Mouse (Mus musculus) inflammation-experienced regulatory T-cells, adult 6 months (primary cell): ENCODE data around the gene Slc17a9. TPM values are rescaled to one million over a fixed set of nuclear protein-coding genes. Genes with fewer than 3 reads are reported as not detected.
"Not testable (repeated sequence)": the region's sequence is repeated elsewhere in the genome, so short reads cannot be mapped to it uniquely, and the experiment has no call there.

ENCODE experiments used
- ATAC-seq: one replicate; pipeline ENCODE4 v1.8.0; 2017
- polyA plus RNA-seq, 3 experiments: library from polyadenylated mRNA; unstranded; fragments of 100-300 nt; shearing (Covaris generic); gene quantifications; one replicate each; pipeline ENCODE4 v1.2.1; 2017

The Slc17a9 gene
- polyA plus RNA-seq, 3 experiments from 2014 or later = 31.7 to 86.8 (median 66.9) TPM

DNA sequence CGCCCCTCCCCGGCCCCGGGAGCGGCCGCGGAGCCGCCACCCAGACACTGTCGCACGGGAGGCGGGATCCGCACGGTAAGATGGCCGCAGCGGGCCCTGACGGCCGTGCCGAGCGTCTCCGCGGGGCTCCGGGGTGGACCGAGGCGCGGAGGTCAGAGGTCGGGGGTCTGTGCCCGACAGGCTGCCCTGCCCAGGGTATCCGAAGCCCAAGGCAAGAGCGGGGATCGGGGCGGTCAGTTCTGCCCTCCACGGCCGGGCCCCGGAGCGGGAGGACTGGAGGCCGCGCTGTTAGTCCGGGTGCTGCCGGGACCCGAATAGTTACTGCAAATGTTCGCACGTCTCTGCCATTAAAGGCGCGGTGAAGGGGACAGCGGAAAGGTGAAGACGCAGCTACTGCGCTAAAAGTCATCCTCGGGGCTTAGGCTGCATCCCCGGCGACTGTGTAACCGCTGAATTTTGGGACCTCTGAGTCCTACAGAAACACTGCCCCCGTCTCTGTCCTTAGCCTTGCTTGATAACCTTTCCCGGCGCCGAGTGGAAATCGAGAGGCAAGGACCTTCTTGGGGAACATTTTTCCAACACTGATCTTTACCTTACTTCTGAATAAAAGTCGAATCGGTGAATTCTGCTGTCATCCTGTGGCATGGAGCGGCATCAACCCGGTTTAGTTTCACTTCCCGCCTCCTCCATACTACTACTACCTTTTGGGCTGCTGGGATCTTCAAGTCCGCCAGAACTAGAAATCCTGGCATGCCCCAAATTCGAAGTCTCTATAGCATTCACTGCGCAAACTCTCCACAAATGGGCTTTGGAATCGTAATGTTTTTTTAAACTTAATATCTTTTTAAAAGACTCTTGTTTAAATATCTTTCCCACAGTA is 14.5 kb upstream of the Slc17a9 start:
- ATAC-seq = peak; percentile 23

DNA sequence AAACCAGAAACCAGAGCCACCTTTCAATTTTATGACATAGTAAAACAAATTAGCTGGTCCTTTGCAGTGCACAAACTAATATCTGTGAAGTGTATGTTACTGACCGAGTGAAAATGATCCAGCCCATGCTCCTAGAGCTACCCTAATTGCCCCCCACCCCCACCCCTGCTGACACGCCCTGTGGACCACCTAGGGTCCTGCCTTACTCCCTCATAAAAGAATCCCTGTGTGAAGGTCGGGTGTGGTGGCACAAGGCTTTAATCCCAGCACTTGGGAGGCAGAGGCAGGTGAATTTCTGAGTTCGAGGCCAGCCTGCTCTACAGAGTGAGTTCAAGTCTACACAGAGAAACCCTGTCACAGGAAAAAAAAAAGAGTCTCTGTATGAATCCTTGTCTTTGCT is 13.5 kb upstream of the Slc17a9 start:
- ATAC-seq = no peak

DNA sequence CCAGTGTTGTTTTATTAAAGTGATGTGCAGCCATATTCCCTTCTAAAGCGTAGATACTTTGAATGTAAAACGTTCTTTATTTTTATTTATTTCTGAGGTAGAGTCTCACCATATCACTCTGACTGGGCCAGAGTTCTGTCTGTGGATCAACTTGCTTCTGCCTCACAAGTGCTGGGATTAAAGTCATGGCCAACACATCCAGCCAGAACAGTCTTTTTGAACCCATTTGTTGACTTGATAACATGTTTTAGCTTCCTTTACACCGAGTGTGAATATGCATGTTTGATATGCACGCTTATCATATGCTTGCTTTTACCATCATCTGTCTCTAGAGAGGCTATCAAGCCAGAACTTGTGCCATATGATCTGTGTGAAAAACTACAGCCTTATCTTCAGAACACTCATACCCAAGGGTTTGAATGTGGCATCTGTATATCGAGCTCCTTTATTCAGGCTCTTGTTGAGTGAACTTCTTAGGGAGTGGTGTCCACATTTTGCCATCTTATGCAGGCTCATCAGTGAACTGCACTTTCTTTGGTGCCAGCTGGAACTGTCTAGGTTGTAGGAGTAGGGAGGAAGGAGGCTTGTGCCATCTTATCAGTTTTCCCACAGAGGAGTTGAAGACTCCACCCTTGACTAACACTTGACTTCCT is 12.9 kb upstream of the Slc17a9 start:
- ATAC-seq = no peak

DNA sequence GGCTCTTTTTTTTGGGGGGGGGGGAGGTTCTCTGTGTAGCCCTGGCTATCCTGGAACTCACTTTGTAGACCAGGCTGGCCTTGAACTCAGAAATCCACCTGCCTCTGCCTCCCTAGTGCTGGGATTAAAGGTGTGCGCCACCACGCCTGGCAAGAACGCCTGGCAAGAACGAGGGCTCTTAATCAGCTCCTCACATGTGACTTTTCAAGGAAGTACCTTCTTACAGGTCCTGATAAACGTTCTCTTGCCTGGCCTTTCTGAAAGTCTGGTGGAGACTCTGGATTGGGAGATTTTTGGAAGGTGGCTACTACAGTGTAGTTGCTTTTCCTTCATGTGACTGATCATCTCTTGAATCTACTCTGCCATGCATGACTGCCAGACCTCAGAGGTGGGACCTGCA is 2.3 kb upstream of the Slc17a9 start:
- not testable (repeated sequence) for ATAC-seq

DNA sequence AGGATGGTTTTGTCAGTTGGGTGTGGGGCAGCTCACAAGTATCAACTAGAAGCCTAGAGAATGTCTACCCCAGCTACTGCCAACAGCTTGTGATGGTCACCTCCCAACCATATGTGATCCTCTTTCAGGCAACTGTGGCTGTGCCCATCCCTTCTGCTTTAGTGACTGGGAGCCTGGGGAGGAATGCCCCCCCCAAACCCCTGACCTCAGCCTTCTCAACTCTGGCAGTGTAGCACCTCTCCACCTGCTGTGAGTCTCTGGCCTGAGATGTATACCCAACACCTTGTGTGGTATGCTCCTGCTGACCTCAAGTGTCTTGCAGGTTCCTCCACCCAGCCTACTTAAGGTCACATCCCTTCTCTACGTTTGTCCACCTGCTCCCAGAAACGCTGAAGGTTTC is 1.2 kb upstream of the Slc17a9 start:
- no peak for ATAC-seq

DNA sequence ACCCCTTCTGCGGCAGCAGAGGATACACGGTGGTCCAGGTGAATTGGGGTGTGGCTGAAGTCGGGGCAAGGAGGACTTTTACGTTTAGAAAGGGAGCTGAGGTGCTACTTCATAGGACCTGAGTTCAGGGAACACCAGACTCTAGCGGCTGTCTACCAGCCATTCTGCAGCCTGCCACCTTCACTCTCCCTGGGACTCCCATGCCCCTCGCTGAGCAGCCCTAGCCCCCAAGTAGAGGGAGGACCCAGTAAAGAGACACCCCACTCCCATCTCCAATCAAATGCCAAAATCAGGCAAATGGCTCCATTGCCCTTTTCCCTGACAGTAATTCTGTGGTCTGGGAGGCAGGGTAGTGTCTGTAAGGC is 333 bp downstream of the Slc17a9 start:
- no peak for ATAC-seq

DNA sequence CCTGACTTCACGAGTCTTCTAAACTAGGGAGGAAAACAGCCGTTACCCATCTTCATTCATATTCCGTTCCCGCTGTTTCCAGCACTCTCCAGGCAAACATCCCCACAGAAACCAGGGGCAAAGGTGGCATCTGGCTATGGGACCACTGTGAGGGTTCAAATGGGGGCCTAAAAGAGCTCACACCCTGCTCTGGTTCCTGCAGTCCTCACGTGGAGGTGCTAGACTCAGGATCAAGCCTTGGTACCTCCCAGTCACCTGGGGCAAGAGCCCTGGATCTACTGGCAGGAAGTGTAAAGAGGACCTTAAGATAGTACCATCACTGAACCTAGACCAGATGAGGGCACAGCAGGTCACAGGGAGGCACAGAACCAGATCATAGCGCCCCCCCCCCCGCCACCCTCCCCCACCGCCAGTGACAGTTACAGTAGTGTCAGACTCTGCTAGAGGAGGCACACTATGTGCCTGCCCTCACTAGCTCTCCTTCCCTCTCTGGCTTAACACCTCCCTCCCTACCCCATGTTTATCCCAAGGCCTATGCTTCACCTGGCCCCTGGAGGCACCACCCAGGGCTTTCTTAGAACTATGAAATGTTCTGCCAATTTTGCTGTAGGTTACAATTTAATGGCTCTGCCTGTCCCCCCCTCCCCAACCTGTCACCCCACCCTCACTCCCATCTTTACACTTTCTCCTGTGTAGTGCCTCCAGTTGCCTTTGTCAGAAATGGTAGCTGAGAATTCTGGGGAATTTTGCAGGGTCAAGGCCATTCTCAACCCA is 980 bp downstream of the Slc17a9 start:
- peak; percentile 8 for ATAC-seq

DNA sequence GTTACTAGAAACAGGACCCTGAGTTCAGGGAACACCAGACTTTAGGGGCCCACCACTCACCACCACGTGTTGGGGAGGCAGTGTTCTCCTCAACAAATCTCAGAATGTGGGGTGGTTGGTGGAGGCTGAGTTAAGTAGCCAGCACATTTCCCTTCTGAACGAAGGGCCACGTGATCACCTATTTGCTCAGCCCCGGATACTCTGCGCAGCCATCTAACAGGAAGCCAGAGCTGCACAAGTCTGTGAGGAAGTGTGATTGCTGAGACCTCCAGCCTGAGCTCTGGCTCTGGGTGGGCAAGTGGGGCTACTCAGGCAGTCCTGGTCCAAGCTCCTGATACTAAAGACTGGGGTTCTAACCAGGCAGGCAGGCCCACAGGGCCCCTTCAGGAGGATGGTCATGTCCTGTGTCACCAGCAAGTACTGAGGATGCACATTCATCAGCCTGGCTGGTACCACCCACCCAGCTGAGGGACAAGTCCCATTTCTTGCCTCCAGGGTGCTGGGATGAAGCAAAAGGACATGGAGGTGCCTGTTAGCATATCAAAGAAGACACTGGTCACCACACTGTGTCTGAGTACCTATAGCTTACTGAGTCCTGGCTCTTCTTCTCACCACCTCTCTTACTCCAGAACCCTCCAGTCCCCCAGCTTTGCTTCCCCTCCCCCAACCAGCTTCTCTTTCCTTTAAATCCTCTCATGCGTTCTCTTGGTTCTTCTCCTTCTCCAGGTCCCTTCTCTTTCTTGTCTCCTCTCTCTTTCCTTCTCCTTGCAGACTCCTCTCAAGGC is 1.8 kb downstream of the Slc17a9 start:
- peak; percentile 83 for ATAC-seq

DNA sequence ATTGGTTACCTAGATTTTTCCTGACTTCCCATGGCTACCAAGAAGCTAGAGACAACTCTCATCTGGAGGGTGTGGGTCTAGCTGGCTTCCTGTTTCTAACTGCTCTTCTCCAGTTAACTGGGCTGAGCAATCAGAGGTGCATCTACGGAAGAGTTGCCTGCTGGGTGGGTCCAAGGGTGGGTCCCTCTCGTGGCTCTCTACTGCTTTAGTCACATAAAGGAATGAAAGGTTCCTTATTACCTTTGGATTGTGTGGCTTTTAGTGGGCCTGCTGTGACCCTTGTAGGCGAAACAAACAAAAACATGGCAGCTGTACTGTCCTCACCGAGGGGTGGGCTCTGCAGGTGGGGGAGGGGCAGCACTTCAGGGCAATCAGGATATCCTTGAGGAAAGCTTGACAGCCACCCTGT is 2.6 kb downstream of the Slc17a9 start:
- ATAC-seq = no peak

DNA sequence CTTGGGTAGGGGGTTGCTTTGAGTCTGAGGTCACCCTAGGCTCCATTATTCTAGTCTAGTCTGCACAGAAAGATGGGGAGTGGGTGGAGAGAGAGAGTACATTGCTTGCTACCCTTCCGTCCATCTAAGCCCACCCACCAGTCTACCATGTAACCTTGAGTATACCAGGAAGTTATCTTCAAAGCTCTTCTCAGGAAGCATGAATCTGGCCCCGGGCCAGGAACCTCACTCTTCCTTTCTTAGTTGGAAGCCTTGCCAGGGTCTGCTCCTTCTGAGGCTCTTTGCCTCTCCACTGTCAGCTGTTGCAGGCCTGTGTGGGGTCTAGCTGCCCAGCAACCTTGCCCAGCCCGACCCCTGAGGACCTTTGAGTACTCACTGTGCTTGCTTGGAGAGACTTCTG is 6.0 kb downstream of the Slc17a9 start:
- ATAC-seq = peak; percentile 64

DNA sequence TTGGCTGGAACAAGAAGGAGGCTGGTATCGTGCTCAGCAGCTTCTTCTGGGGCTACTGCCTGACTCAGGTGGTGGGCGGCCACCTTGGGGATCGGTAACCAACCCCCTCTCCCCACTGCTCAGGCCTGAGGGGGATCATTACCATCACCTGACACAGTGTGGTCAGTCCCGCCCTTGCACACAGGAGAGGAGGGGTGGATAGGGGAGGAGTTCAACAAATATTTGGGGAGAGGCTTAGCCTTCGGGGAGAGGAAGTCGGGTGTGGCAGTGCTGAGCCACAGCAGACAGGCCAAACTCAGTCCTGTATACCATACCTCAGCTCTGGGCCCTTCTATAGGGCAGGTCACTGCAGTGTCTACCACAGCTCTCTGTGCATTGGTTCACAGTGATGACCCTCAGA is 6.9 kb downstream of the Slc17a9 start:
- peak; percentile 37 for ATAC-seq

DNA sequence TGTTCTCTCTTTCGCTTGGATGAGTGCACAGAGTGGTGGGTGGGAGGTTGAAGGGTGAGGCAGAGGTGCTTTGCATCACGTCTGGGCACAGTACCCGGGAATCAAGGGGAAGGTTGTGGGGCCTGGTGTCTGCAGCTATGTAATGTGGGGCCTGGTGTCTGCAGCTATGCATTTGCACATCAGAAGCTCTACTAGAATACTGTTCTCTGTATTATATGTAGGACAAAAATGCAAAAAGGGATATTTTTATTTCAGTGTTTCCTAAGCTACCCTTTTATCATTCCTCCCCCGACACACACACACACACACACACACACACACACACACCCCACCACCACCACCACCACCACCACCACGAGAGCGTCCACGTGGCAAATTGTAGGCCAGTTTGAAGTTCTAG is 10.2 kb downstream of the Slc17a9 start:
- no peak for ATAC-seq

DNA sequence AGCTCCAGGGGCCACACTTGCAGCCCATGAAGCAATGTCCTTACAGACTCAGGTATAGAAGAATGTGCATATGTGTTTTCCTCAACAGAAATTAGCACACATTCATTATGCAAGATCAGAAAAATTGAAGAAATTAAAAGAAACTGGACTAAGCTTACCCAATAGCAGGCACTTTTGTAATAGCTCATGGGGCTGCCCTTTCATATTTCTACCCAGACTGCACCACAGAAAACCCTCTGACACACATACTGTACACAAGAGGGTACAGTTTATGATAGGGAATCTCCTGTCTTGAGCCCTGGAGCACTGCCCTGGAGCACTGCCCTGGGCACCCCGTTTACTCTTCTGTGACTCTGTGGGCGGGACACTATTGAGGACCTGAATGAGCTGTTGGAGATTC is 12.9 kb downstream of the Slc17a9 start:
- no peak for ATAC-seq

DNA sequence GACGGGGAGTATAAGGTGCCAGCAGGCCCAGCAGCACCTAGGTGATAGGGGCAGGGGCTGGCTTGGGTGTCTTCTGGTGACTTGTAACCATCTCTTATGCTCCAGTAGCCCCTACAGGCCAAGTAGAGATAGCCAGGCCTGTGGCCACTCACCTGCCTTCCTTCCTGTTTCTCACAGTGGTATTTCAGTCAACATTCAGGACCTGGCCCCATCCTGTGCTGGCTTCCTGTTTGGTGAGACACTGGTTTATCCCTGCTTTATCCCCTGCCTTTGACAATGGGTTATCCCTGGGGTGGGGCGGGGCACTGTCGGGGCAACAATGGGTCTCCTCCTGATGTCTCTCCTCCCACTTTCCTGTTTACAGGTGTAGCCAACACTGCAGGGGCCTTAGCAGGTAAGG is 15.3 kb downstream of the Slc17a9 start:
- ATAC-seq = no peak

DNA sequence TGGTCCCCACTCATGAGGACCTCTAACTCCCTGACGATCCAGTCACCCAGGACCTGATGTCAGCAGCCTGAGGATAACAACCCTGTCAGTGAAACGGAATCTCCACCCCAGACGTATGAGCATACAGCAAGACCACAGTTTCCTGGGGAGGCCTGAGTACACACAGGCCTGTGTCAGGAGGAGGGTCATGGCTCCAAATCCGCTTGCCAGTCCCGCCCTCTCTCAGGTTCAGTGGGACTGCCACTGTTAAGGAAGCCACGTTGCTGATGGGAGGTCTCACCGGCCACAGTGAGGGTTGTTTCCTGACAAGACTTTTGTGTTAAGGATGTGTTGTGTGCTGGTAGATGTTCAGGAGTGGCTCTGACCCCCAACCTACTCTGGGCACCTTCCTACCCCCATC is 16.4 kb downstream of the Slc17a9 start:
- no peak for ATAC-seq

DNA sequence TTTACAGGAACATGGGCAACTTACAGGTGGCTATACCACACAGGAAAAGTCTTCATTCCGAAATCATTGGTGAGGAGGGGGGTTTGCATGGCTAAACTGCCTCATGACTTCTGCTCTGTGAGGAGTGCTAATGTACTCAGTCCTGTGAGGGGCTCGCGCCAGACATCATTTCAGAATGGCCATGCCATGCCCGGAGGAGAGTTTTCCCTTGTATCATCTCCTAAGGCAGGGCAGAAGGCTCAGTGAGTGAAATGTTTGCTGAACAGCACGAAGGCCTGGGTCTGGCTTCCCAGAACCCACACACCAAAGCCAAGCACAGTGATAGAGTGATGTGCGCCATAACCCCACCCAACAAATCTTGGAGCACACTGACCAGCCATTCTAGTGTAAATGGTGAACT is 17.8 kb downstream of the Slc17a9 start:
- no peak for ATAC-seq

DNA sequence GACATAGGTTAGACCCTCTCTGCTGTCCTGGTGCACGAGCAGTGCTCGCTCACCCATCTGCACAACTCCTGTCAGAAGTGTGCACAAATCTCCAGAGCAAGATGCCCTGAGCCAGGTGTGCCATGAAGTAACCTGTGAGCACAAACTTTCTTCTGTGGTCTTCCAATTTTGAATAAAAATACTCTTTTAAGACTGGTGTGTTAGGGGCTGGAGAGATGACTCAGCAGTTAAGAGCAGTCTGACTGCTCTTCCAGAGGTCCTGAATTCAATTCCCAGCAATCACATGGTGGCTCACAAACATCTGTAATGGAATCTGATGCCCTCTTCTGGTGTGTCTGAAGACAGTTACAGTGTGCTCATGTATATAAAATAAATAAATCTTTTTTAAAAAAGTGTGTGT is 18.3 kb downstream of the Slc17a9 start:
- ATAC-seq = no peak

DNA sequence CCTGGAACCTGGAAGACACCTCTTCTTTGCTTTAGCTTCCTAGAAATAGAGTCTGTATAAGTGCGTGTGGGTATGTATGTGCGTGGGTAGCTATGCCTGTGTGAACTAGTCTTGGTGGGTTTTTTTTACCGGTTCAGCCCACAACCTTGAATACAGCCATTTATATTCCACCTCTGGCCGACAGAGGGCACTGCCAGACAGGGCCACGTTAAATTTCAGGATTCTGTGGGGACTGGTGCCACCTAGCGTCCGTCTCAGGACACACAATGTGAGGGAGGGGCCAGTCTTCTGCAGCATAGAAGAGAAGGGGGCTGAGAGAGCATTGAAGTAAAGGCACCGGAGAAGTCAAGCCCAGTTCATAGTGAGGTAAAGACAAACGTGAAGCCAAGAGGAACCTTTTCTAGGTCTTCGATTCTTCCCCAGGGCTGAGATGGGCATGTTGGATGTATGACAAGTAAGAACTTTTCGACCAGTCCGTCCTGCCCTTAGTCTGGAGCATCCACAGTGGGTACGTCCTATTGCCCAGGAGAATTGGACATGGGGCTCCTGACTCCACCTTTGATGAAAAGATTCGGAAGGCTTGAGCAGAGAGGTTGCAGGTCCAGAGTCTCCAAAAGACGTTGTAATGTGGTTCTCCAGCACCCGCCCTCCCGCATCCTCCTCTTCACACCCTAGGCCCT is 20.3 kb downstream of the Slc17a9 start:
- peak; percentile 98 for ATAC-seq

DNA sequence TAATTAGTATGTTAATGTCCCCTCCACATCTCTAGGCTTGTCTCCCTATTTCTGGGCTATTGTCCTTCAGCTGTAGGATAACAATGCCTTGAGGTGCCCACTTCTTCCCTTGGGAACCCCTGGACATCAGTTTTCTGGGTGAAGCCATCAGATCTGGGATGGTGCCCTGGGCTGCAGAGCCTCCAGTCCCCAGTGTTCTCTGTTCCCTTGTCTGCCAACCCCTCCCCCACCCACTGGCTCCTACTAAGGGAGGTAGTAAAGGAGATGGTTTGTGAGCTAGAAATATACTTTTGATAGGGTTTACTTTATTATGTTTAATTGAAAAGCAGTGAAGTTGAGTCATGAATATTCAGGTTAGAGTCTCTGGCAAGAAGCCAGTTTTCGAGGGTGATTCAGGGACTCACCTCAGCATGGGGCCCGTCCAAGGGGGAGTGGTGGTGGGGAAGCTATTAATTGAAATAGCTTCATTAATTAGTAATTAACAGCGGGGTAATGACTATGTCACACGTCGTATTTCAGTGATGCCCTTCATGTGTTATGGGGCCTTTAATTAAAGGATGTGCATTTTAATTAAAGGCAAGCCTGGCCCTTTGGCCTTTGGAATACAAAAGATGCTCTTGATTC is 21.6 kb downstream of the Slc17a9 start:
- ATAC-seq = no peak

DNA sequence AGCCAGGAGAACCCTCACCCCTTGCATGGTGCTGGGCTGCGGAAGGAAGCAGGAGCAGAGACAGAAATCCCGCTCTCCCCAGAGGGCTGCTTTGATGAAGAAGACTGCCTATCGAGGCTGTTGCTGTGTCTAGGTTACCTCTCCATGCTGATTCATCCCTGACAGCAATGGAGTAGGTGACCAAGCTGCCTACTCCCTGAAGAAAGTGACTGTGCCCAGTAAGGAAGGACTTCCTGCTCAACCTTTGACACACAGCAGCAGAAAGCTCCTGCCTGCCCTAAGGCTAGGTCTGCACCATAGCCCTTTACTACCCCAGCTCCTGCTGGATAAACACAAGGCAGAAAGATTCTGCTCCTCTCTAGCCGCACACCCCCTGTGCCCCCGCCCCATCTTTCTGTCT is 23.8 kb downstream of the Slc17a9 start:
- ATAC-seq = no peak

DNA sequence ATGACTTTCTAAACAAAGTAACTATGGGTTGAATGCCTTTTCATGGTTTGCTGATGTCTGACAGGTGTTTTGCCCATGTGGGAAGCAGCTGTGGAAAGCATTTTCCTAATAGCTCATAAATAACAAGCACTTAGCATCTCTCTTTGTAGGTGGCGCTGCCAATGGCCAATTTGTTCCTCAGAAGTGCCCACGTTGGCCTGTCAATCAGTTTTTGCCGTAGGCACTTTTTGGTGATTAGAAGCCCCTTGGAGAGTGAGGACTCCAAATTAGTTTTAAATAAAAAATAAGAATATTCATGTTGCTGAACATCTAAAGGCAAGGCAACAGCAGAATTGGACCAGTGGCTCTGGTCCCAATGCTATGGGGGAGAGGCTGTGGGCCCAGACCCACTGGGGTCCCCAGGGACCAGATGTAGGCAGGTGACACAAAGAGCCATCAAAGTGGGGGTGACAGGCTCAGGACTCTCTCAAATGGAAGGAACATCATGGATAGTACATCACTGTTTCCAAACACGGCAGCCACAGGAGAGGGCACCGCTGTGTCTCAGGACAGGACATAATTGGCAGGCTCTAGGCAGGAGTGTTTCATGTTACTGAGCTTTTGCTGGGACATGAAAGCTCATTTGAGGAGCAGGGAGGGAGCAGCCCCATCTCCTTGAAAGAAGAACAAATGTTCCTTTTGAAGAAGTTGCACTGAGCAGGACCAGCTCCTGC is 30.1 kb downstream of the Slc17a9 start:
- no peak for ATAC-seq
